Mouse (Mus musculus): Measurements from ENCODE around the gene Map3k11.

DNA sequence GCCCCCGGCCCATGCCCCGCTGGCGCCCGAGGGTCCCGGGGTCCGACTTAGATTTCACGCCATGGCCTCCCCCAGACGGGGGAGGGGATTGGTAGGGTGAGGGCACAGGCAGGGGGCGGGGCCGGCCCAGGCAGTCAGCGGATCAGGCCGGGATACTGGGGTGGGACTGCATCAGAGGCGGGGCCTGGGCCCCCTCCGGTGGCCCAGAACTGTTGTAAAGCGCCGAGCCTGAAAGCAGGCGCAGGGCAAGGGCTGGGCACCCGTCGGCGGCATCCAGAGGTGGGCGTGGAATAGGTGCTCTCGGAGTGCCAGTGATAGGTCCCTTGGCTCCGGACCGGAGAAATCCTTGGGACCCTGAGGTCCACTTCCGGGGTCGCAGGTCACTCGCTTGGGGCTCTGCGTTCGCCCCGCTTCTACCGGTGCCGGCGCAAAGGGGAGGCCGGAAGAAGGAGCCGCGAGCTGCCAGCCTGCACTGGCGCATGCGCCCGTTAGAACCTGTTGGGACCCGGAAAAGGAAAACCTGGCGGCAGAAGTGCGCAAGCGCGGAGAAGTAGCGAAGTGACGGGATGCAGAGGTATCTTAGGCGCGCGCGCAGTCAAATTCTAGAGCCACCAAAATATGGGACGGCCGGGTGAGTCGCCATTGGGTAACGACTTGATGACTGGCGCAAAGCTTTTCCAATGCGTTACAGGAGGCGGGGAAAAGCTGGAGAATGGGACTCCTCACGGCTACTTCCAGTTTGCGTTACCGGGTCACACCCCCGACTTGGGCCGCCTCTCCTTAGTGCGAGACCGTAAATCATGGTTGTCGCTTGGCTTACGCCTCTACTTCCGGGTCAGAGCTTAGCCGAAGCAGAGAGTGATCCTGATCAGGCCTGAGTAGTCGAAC lies at the start of gene Map3k11, which contains the start of gene Pcnx3:
- TF ChIP-seq POLR2A (IDR thresholded peaks at IDR 0.05; ENCODE audit: insufficient read length, low read depth) (peak; percentile 65), CEBPB (IDR thresholded peaks at IDR 0.05; ENCODE audit: insufficient read depth, poor library complexity, severe bottlenecking) (no peak), POLR2AphosphoS2 (IDR thresholded peaks at IDR 0.05; ENCODE audit: insufficient read length, low read depth) (peak; percentile 66), SRF (IDR thresholded peaks at IDR 0.05; ENCODE audit: control insufficient read depth, insufficient read length, low read depth) (peak; percentile 74), E2F4 (IDR thresholded peaks at IDR 0.05; ENCODE audit: insufficient read depth) (peak; percentile 54), MYOG (IDR thresholded peaks at IDR 0.05; ENCODE audit: control insufficient read depth in 1 of 3, insufficient read depth in 1 of 3, insufficient read length in 2 of 3, low read depth in 2 of 3) (no peak), TCF3 (IDR thresholded peaks at IDR 0.05; ENCODE audit: insufficient read length, low read depth) (no peak), USF1 (IDR thresholded peaks at IDR 0.05; ENCODE audit: low read depth) (no peak), MAX (IDR thresholded peaks at IDR 0.05; ENCODE audit: low read depth) (peak; percentile 35), MYOD1 (IDR thresholded peaks at IDR 0.05; ENCODE audit: control insufficient read depth in 1 of 3, insufficient read length in 2 of 3, low read depth in 2 of 3) (no peak), TCF12 (IDR thresholded peaks at IDR 0.05; ENCODE audit: insufficient read depth, poor library complexity, severe bottlenecking) (no peak), REST (IDR thresholded peaks at IDR 0.05; ENCODE audit: insufficient read depth, insufficient read length) (no peak)
